Mouse (Mus musculus) liver, embryonic 14.5 days (tissue): ENCODE results near the gene Hist1h2bk.

Experiments used
- CTCF ChIP-seq: IDR thresholded peaks from 2 replicates; pipeline ENCODE4 v1.5.1; 2016; ENCODE audit warnings: antibody characterized with exemption, low read depth, control low read depth
- EP300 ChIP-seq: IDR thresholded peaks from 2 replicates; pipeline ENCODE4 v1.6.1; 2016; ENCODE audit warnings: antibody characterized with exemption, low read depth

DNA sequence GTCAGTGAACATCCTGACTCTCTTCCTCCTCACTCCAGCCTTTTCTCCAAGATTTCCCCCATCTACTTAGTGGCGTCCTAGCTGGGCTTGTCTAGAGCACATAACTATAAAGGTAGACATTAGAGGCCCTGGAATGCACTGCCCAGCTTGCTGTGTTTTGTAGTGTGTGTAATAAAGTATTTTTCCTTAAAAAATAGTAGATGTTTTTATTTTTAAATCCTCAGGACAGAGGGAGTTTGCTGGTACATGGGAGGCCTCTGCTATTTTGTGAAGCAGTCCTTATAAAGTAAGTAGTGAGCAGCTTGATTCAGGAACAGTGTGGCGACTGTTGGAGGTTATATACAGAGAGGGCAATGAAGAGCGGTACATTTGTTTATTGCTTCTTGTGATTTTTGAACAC is 27.0 kb upstream of the Hist1h2bk start:
- TF ChIP-seq CTCF (no peak), EP300 (no peak)
